Mouse (Mus musculus): ENCODE measurements around the gene Apex1.

- TF ChIP-seq CTCF (IDR thresholded peaks at IDR 0.05; ENCODE audit: extremely low read depth, insufficient read length, insufficient replicate concordance, low read depth, low read length): no peak
- no peak for TF ChIP-seq POLR2A (IDR thresholded peaks at IDR 0.05; ENCODE audit: low read depth, low read length)
These were observed 5.2 kb downstream of the Apex1 start for GRCm38 (mm10) chr14:50929951-50930350.
